Mouse (Mus musculus) neural tube, embryonic 12.5 days (tissue): Measurements from ENCODE around the gene Rgl1. TPM values are rescaled to one million over a fixed set of nuclear protein-coding genes. Genes with fewer than 3 reads are reported as not detected.
A peak's percentile ranks its signal among the peaks of the same experiment; 100 is the strongest.

Experiments
- ATAC-seq: fragments of 200-750 bp; cut with Nextera tagmentation; 2 replicates; pipeline ENCODE4 v1.8.0; 2017; ENCODE audit warnings: low read depth, mild to moderate bottlenecking, moderate TSS enrichment, moderate library complexity; ENCODE audit not compliant: low FRiP score
- H3K27ac ChIP-seq: fragments of 300-500 bp; sonication (generic); 2 replicates; pipeline ENCODE4 v1.5.1; 2016
- H3K27me3 ChIP-seq: fragments of 300-500 bp; sonication (generic); replicated peaks from 2 replicates; pipeline ENCODE4 v1.6.1; 2016; ENCODE audit warnings: mild to moderate bottlenecking
- H3K36me3 ChIP-seq: fragments of 300-500 bp; sonication (generic); 2 replicates; pipeline ENCODE4 v1.6.1; 2016; ENCODE audit warnings: mild to moderate bottlenecking
- H3K4me1 ChIP-seq: fragments of 300-500 bp; sonication (generic); 2 replicates; pipeline ENCODE4 v1.6.1; 2016
- H3K4me2 ChIP-seq: fragments of 300-500 bp; sonication (generic); replicated peaks from 2 replicates; pipeline ENCODE4 v1.6.1; 2016; ENCODE audit warnings: mild to moderate bottlenecking
- H3K4me3 ChIP-seq: fragments of 300-500 bp; sonication (generic); 2 replicates; pipeline ENCODE4 v1.5.1; 2016
- H3K9ac ChIP-seq: fragments of 300-500 bp; sonication (generic); 2 replicates; pipeline ENCODE4 v1.6.1; 2016; ENCODE audit warnings: mild to moderate bottlenecking
- H3K9me3 ChIP-seq: fragments of 300-500 bp; sonication (generic); 2 replicates; pipeline ENCODE4 v1.6.1; 2016; ENCODE audit warnings: mild to moderate bottlenecking
- WGBS: fragments of 180-500 bp; shearing (Covaris S2); methylation state at CpG from one replicate; pipeline ENCODE4 v1.1.7; 2016; 5-methylcytosine and 5-hydroxymethylcytosine counted together
- polyA plus RNA-seq: library from polyadenylated mRNA; unstranded; fragments of >200 nt; fragmentation: Nextera tagmentation; extraction: Ambion mirVana; gene quantifications from 2 replicates; pipeline ENCODE4 v1.2.1, GENCODE M21; 2016

Rgl1 gene
- polyA plus RNA-seq, 1 experiment from 2014 or later = 22.7 TPM

DNA sequence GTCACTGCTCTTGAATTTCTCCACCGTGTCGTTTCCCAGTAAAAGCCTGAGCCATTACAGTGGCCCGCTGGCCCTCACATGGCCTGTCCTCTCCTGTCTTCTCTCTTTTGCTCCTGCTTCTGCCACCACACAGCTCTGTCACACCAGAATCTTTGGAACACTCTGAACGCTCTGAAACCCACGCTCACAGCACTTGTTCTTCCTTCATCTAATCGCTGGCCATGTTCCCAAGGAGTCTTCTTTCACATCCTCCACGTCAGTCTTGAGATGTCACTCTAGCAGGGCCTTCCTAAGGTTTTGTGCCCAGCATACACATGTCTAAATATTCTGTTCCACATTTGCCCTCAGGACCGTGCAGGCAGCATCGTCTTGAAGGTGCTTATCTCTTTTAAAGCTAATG is 4.9 kb upstream of the Rgl1 start:
- 93% methylated on average over 9 of the region's 9 CpGs for WGBS
- Histone ChIP-seq H3K4me3 (no peak overlapping the region), H3K27me3 (no peaks in the 10 kb centered on the region), H3K36me3 (peaks cover 45% of the 10 kb centered on the region), H3K4me2 (no peak overlapping the region), H3K9me3 (no peaks in the 10 kb centered on the region), H3K27ac (no peak overlapping the region), H3K4me1 (no peaks in the 10 kb centered on the region; the same call in 1 of the 2 replicates), H3K9ac (no peak overlapping the region)
- ATAC-seq = no peak

GRCm38 (mm10) chr1:152767749-152768488 is 1.8 kb upstream of the Rgl1 start:
- H3K4me3 ChIP-seq = peak overlapping the region; percentile 95
- 9% methylated on average over 5 of the region's 5 CpGs for WGBS
- H3K9me3 ChIP-seq = no peaks in the 10 kb centered on the region
- H3K36me3 ChIP-seq = peaks cover 23% of the 10 kb centered on the region
- H3K4me2 ChIP-seq = peak overlapping the region; percentile 93
- peak overlapping the region; percentile 93; the same call in 1 of the 2 replicates for H3K9ac ChIP-seq
- no peak overlapping the region for H3K27ac ChIP-seq
- H3K27me3 ChIP-seq = no peaks in the 10 kb centered on the region
- no peak for ATAC-seq
- H3K4me1 ChIP-seq = peaks cover 6% of the 10 kb centered on the region

DNA sequence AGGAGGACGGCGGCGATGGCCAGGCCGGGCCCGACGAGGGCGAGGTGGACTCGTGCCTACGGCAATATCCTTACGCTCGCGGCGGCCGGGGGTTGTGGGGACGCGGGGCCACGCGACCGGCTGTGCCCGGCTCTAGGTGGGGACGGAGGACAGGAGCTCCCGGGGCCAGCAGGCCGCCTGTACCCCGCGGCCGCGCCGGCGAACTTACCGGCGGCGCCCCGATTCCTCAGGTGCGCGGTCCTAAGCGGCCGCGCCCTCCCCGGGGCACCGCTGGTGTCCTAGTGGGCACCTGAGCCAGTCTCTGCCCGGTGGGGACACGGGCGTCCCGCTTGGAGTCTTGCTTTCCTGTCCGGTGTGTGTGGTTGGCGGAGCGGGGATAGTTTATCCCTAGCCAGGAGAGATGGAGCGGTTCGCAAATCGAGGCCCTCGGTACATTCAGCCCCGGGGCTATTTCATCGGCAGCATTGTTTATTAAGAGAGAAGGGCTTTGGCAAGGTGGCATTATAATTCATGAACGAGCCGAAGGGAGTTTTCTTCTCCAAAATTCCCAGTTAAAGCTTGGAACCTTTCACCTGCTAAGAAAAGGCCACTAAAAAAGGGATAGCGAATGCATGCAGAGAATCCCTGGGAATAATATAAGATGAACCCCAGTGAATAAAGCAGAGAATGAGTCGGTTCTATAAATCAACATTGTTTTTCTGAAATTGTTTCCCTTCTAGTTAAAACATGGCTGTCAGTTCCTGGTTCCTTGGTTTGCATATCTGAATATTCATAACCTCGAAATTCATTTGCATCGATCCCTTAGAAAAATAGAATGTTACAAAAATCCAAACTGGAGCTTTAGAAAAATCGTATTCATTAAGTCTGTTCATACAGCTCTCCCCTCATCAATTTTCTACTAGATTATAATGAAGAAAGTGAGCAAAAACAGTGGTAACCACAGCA is 925 bp upstream of the Rgl1 start:
- H3K36me3 ChIP-seq = peaks cover 15% of the 10 kb centered on the region
- peak overlapping the region; percentile 93 for H3K9ac ChIP-seq
- peak overlapping the region; percentile 79 for H3K27ac ChIP-seq
- H3K9me3 ChIP-seq = no peaks in the 10 kb centered on the region
- peak overlapping the region; percentile 93 for H3K4me2 ChIP-seq
- H3K27me3 ChIP-seq = no peaks in the 10 kb centered on the region
- ATAC-seq = peak; percentile 70
- WGBS = under 1% methylated on average over 60 of the region's 60 CpGs
- peaks cover 6% of the 10 kb centered on the region for H3K4me1 ChIP-seq
- peak overlapping the region; percentile 95 for H3K4me3 ChIP-seq

GRCm38 (mm10) chr1:152761791-152762190 is 4.4 kb downstream of the Rgl1 start:
- no peak for ATAC-seq
- no peaks in the 10 kb centered on the region for H3K27me3 ChIP-seq
- 90% methylated on average over 2 of the region's 2 CpGs for WGBS
- H3K4me2 ChIP-seq = no peak overlapping the region
- H3K4me1 ChIP-seq = peaks cover 6% of the 10 kb centered on the region; the same call in 1 of the 2 replicates
- no peak overlapping the region for H3K4me3 ChIP-seq
- H3K36me3 ChIP-seq = no peaks in the 10 kb centered on the region
- H3K27ac ChIP-seq = no peak overlapping the region
- H3K9ac ChIP-seq = no peak overlapping the region
- H3K9me3 ChIP-seq = no peaks in the 10 kb centered on the region

GRCm38 (mm10) chr1:152750312-152750965 is 15.7 kb downstream of the Rgl1 start, which contains the start of gene Apobec4:
Apobec4 (plus strand) TSS chr1:152750551.
- Histone ChIP-seq H3K4me1 (peaks cover 6% of the 10 kb centered on the region; the same call in 1 of the 2 replicates), H3K9me3 (no peaks in the 10 kb centered on the region), H3K36me3 (no peaks in the 10 kb centered on the region), H3K27me3 (no peaks in the 10 kb centered on the region), H3K4me2 (no peak within 1 kb of the TSS), H3K4me3 (no peak within 1 kb of the TSS), H3K9ac (no peak within 1 kb of the TSS), H3K27ac (no peak within 1 kb of the TSS)
- 62% methylated on average over 13 of the region's 13 CpGs for WGBS
- ATAC-seq = no peak

DNA sequence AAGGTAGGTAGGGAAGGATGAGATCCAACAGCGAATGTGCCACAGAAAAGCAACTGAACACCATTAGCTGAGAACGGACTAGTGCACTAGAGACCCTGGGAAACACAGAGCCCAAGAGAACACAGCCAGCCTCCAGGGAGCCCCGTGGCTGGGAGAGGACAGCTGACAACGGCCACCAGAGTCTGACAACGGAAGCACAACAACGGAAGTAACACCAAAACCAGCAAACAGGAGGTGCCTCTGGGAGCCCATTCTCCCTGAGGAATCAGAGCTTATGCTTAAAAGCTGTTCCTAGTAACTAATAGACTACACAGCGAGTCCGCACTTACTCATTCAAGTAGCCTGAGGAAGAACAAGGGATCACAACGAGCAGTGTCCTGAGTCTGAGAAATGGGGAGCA is 16.9 kb downstream of the Rgl1 start:
- H3K4me2 ChIP-seq = no peak overlapping the region
- no peaks in the 10 kb centered on the region for H3K9me3 ChIP-seq
- peaks cover 6% of the 10 kb centered on the region; the same call in 1 of the 2 replicates for H3K4me1 ChIP-seq
- no peak for ATAC-seq
- no peak overlapping the region for H3K4me3 ChIP-seq
- 75% methylated on average over 9 of the region's 9 CpGs for WGBS
- H3K9ac ChIP-seq = no peak overlapping the region
- H3K27ac ChIP-seq = no peak overlapping the region
- H3K27me3 ChIP-seq = no peaks in the 10 kb centered on the region
- no peaks in the 10 kb centered on the region for H3K36me3 ChIP-seq

GRCm38 (mm10) chr1:152746426-152746825 is 19.7 kb downstream of the Rgl1 start:
- no peaks in the 10 kb centered on the region for H3K27me3 ChIP-seq
- no peak overlapping the region for H3K27ac ChIP-seq
- ATAC-seq = peak; percentile 75
- H3K9ac ChIP-seq = no peak overlapping the region
- peaks cover 6% of the 10 kb centered on the region; the same call in 1 of the 2 replicates for H3K4me1 ChIP-seq
- H3K9me3 ChIP-seq = no peaks in the 10 kb centered on the region
- H3K4me2 ChIP-seq = no peak overlapping the region
- H3K36me3 ChIP-seq = no peaks in the 10 kb centered on the region
- 7% methylated on average over 5 of the region's 5 CpGs for WGBS
- H3K4me3 ChIP-seq = no peak overlapping the region

GRCm38 (mm10) chr1:152743095-152743826 is 22.9 kb downstream of the Rgl1 start:
- ATAC-seq = no peak
- no peak overlapping the region for H3K9ac ChIP-seq
- H3K4me1 ChIP-seq = no peaks in the 10 kb centered on the region
- H3K36me3 ChIP-seq = no peaks in the 10 kb centered on the region
- H3K9me3 ChIP-seq = no peaks in the 10 kb centered on the region
- no peak overlapping the region for H3K4me3 ChIP-seq
- WGBS = 63% methylated on average over 15 of the region's 15 CpGs
- H3K27ac ChIP-seq = no peak overlapping the region
- no peaks in the 10 kb centered on the region for H3K27me3 ChIP-seq
- H3K4me2 ChIP-seq = no peak overlapping the region

DNA sequence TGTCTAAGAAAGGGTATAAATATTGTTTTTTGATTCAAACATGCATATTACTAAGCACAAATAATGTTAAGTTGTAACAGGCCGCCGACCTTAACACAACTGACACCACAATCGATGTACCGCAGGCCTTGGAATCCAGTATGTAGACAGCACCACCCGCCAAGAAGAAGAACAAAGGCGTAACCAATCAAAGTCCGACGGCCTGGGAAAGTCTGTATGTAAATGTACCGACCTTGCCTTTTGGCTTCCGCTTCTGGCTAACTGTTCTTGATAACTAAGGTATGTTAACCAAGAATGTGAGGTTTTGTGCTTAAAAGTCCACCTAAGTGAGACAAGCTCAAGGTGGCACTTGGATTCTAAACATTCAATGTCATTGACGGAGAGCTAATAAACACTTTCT is 26.8 kb downstream of the Rgl1 start:
- no peak overlapping the region for H3K4me2 ChIP-seq

DNA sequence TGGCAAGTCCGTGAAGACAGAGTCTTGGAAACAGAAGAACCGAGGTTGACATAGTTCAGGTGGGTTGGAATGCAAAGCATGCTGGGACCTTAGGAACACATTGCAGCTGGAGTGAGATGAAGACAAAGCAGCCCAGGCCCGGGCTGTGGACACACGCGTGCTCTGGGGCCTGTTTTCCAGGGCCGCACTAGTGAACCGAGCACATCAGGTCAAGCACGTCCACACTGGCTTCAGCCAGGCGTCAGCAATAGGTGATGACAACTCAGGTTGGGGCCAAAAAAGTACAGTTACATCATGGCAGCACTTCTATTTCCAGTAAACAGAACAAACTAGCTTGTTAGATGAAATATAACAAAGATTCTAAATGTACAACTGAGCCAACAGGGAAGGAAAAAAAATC is 27.4 kb downstream of the Rgl1 start:
- no peaks in the 10 kb centered on the region for H3K36me3 ChIP-seq
- WGBS = 87% methylated on average over 9 of the region's 9 CpGs
- H3K4me2 ChIP-seq = no peak overlapping the region
- H3K4me3 ChIP-seq = no peak overlapping the region
- no peaks in the 10 kb centered on the region for H3K9me3 ChIP-seq
- no peaks in the 10 kb centered on the region for H3K4me1 ChIP-seq
- H3K9ac ChIP-seq = no peak overlapping the region
- ATAC-seq = no peak
- no peak overlapping the region for H3K27ac ChIP-seq
- H3K27me3 ChIP-seq = no peaks in the 10 kb centered on the region

More for the DNA sequence above, 26.8 kb downstream of the Rgl1 start:
- 83% methylated on average over 11 of the region's 11 CpGs for WGBS
- ATAC-seq = no peak
- Histone ChIP-seq H3K4me1 (no peaks in the 10 kb centered on the region), H3K9ac (no peak overlapping the region), H3K36me3 (no peaks in the 10 kb centered on the region), H3K27ac (no peak overlapping the region), H3K4me3 (no peak overlapping the region), H3K9me3 (no peaks in the 10 kb centered on the region), H3K27me3 (no peaks in the 10 kb centered on the region)

DNA sequence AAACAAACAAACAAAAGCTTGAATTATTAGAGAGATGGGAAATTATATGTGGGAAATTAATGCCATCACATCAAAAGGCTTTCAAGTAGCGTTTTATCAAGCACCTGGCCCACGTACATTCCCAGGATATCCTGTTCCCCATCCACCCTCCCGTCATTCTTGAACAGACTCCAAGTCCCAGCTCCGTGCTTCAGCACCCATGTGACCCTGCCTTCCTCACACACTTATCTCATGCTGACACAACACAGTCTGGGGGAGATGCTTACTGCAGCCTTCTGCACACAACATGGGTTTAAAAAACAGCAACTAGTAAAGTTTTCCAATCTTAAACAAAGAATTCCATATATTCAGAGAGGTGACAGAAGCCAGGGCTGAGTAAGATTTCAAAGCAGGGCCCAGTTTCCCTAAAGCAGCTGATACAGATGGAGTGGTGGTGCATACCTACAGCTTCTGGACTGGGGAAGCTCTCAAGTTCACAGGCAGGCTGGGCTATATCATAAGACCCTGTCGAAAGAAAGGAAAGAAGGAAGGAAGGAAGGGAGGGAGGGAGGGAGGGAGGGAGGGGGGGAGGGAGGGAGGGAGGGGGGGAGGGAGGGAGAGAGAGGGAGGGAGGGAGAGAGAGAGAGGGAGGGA is 38.4 kb downstream of the Rgl1 start:
- H3K27me3 ChIP-seq = no peaks in the 10 kb centered on the region
- no peaks in the 10 kb centered on the region for H3K4me1 ChIP-seq
- H3K4me3 ChIP-seq = no peak overlapping the region
- no peak overlapping the region for H3K27ac ChIP-seq
- no peak overlapping the region for H3K9ac ChIP-seq
- H3K4me2 ChIP-seq = no peak overlapping the region
- no peaks in the 10 kb centered on the region for H3K9me3 ChIP-seq
- no peaks in the 10 kb centered on the region for H3K36me3 ChIP-seq
- WGBS = 80% methylated on average over 4 of the region's 5 CpGs
- ATAC-seq = no peak
